Mouse (Mus musculus): ENCODE results near the gene Cdc14b.

DNA sequence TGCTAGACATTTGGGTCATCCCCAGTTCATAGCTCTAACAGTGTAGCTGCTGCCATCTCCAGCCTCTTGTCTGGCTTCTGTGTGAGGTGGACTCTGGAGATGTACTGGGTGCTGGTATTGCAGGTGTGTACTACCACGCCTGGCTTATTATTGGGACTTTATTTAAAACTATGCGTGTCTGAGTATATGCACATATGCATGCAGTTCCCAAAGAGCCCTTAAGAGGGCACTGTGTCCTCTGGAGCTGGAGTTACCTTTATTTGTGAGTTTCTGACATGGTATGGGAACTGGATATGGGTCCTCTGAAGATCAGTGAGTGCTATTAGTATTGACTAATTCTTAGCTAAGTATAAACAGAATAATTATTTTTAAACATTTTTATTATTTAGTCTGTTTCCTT lies 9.6 kb upstream of the Cdc14b start:
- TF ChIP-seq GATA1 (IDR thresholded peaks at IDR 0.05; ENCODE audit: borderline replicate concordance, low read length) (no peak), FLI1 (IDR thresholded peaks at IDR 0.05; ENCODE audit: low read length) (no peak)
